Mouse (Mus musculus) embryonic fibroblast, embryonic 13.5 days (primary cell): ENCODE results near the gene Tssk2. TPM values are rescaled to one million over a fixed set of nuclear protein-coding genes. Genes with fewer than 3 reads are reported as not detected.

Experiments
- H3K27ac ChIP-seq: 2 replicates; pipeline ENCODE4 v1.5.1; 2012; ENCODE audit warnings: low read length, control low read depth, inconsistent platforms; ENCODE audit not compliant: insufficient read depth
- H3K4me1 ChIP-seq: 2 replicates; pipeline ENCODE4 v1.6.1; 2011; ENCODE audit warnings: low read length; ENCODE audit not compliant: control insufficient read depth, insufficient read depth
- H3K4me3 ChIP-seq: 2 replicates; pipeline ENCODE4 v1.5.1; 2011; ENCODE audit warnings: mild to moderate bottlenecking, control low read depth, low read length; ENCODE audit not compliant: insufficient read depth
- CTCF ChIP-seq: IDR thresholded peaks from 2 replicates; pipeline ENCODE4 v1.5.1; 2011; ENCODE audit warnings: mild to moderate bottlenecking, control low read depth, low read length, moderate library complexity, borderline replicate concordance; ENCODE audit not compliant: insufficient read depth
- POLR2A ChIP-seq: IDR thresholded peaks from 2 replicates; pipeline ENCODE4 v1.6.1; 2011; ENCODE audit warnings: low read depth, mild to moderate bottlenecking, control low read depth, low read length, moderate library complexity
- polyA plus RNA-seq: library from polyadenylated mRNA; stranded (reverse); fragments of >200 nt; gene quantifications from 2 replicates; pipeline ENCODE4 v1.2.4, GENCODE M21; 2011; ENCODE audit warnings: low read depth; ENCODE audit not compliant: missing spikeins, insufficient read length

Tssk2 gene
- polyA plus RNA-seq, 1 experiment, result not detected

GRCm38 (mm10) chr16:17928087-17928580 lies 29.7 kb downstream of the Tssk2 start, which contains the start of gene Slc25a1:
Gene Slc25a1 (minus strand): TSS chr16:17928219.
- Histone ChIP-seq H3K4me3 (peak within 1 kb of the TSS; percentile 69), H3K4me1 (0 out of 2 replicates have a peak, but pooled peaks cover 1% of the 10 kb centered on the region), H3K27ac (peak within 1 kb of the TSS; percentile 57)
- no peak for TF ChIP-seq CTCF
- peak; percentile 59 for TF ChIP-seq POLR2A

- TF ChIP-seq POLR2A, result 0 out of 2 replicates have a peak, but pooled peaks have one; percentile 19
- no peak for TF ChIP-seq CTCF
- Histone ChIP-seq H3K4me1 (no peaks in the 10 kb centered on the region), H3K4me3 (peak overlapping the region; percentile 69), H3K27ac (peak overlapping the region; percentile 55)
Observed at GRCm38 (mm10) chr16:17928627-17929104, 30.2 kb downstream of the Tssk2 start.

GRCm38 (mm10) chr16:17929211-17929610 lies 30.8 kb downstream of the Tssk2 start:
- H3K4me3 ChIP-seq, result no peak overlapping the region
- no peak overlapping the region for H3K27ac ChIP-seq
- no peak for TF ChIP-seq POLR2A
- TF ChIP-seq CTCF, result no peak
- no peaks in the 10 kb centered on the region for H3K4me1 ChIP-seq

GRCm38 (mm10) chr16:17929631-17930030 lies 31.2 kb downstream of the Tssk2 start:
- TF ChIP-seq CTCF, result no peak
- no peak for TF ChIP-seq POLR2A

GRCm38 (mm10) chr16:17931906-17932460 lies 33.5 kb downstream of the Tssk2 start:
- Histone ChIP-seq H3K27ac (no peak overlapping the region), H3K4me1 (no peaks in the 10 kb centered on the region), H3K4me3 (no peak overlapping the region)
- TF ChIP-seq POLR2A, result no peak
- TF ChIP-seq CTCF, result no peak

More at GRCm38 (mm10) chr16:17929631-17930030, 31.2 kb downstream of the Tssk2 start:
- no peak overlapping the region for H3K27ac ChIP-seq
- no peak overlapping the region for H3K4me3 ChIP-seq
- H3K4me1 ChIP-seq, result no peaks in the 10 kb centered on the region

GRCm38 (mm10) chr16:17933594-17934444 lies 35.4 kb downstream of the Tssk2 start:
- Histone ChIP-seq H3K4me1 (no peaks in the 10 kb centered on the region), H3K27ac (no peak overlapping the region), H3K4me3 (no peak overlapping the region)
- TF ChIP-seq POLR2A, result no peak
- no peak for TF ChIP-seq CTCF

- Histone ChIP-seq H3K4me3 (no peak overlapping the region), H3K4me1 (no peaks in the 10 kb centered on the region), H3K27ac (no peak overlapping the region)
- TF ChIP-seq POLR2A (no peak), CTCF (no peak)
Observed at GRCm38 (mm10) chr16:17934445-17934910, 36.0 kb downstream of the Tssk2 start.

- TF ChIP-seq POLR2A, result no peak
- TF ChIP-seq CTCF, result no peak
- no peaks in the 10 kb centered on the region for H3K4me1 ChIP-seq
- no peak overlapping the region for H3K27ac ChIP-seq
- no peak overlapping the region for H3K4me3 ChIP-seq
Observed at GRCm38 (mm10) chr16:17936776-17937175, 38.3 kb downstream of the Tssk2 start.

GRCm38 (mm10) chr16:17938187-17938586 lies 39.8 kb downstream of the Tssk2 start:
- TF ChIP-seq CTCF, result no peak
- no peak for TF ChIP-seq POLR2A
- Histone ChIP-seq H3K4me3 (no peak overlapping the region), H3K27ac (no peak overlapping the region), H3K4me1 (no peaks in the 10 kb centered on the region)
